Mouse (Mus musculus) midbrain, embryonic 11.5 days (tissue): ENCODE results near the gene Cacnb3. TPM values are rescaled to one million over a fixed set of nuclear protein-coding genes. Genes with fewer than 3 reads are reported as not detected.

ENCODE experiments used
- ATAC-seq: fragments of 200-750 bp; cut with Nextera tagmentation; 2 replicates; pipeline ENCODE4 v1.8.0; 2017; ENCODE audit warnings: moderate TSS enrichment, moderate library complexity; ENCODE audit not compliant: low FRiP score
- DNase-seq: peaks from one replicate; pipeline ENCODE4 v3.0.0; 2015; ENCODE audit warnings: low spot score; ENCODE audit errors: missing footprints
- H3K27ac ChIP-seq: fragments of 300-500 bp; sonication (generic); 2 replicates; pipeline ENCODE4 v1.5.1; 2014; ENCODE audit warnings: low read depth, low read length
- H3K27me3 ChIP-seq: fragments of 300-500 bp; sonication (generic); 2 replicates; pipeline ENCODE4 v1.6.1; 2014; ENCODE audit warnings: mild to moderate bottlenecking, low read length, moderate library complexity, mixed read lengths; ENCODE audit not compliant: control insufficient read depth, insufficient read depth
- H3K36me3 ChIP-seq: fragments of 300-500 bp; sonication (generic); 2 replicates; pipeline ENCODE4 v1.6.1; 2014; ENCODE audit warnings: mild to moderate bottlenecking, low read length, moderate library complexity, mixed read lengths; ENCODE audit not compliant: control insufficient read depth, insufficient read depth
- H3K4me1 ChIP-seq: fragments of 300-500 bp; sonication (generic); 2 replicates; pipeline ENCODE4 v1.6.1; 2014; ENCODE audit warnings: low read length; ENCODE audit not compliant: control insufficient read depth, insufficient read depth
- H3K4me2 ChIP-seq: fragments of 300-500 bp; sonication (generic); 2 replicates; pipeline ENCODE4 v1.6.1; 2014; ENCODE audit warnings: mild to moderate bottlenecking, moderate library complexity
- H3K4me3 ChIP-seq: fragments of 300-500 bp; sonication (generic); 2 replicates; pipeline ENCODE4 v1.5.1; 2014; ENCODE audit warnings: low read depth, low read length
- H3K9ac ChIP-seq: fragments of 300-500 bp; sonication (generic); 2 replicates; pipeline ENCODE4 v1.6.1; 2014; ENCODE audit warnings: low read length
- H3K9me3 ChIP-seq: fragments of 300-500 bp; sonication (generic); 2 replicates; pipeline ENCODE4 v1.6.1; 2016; ENCODE audit warnings: low read length; ENCODE audit not compliant: control insufficient read depth
- WGBS: fragments of 180-500 bp; shearing (Covaris S2); extraction: QIAGEN DNeasy Blood & Tissue Kit; methylation state at CpG from one replicate; pipeline ENCODE4 v1.1.7; 2014; 5-methylcytosine and 5-hydroxymethylcytosine counted together
- polyA plus RNA-seq: library from polyadenylated mRNA; unstranded; fragments of >200 nt; fragmentation: Nextera tagmentation; extraction: Ambion mirVana; gene quantifications from 2 replicates; pipeline ENCODE4 v1.2.1, GENCODE M21; 2014

Gene Cacnb3
- polyA plus RNA-seq, 1 experiment from 2014 or later = 39.5 TPM

- Histone ChIP-seq H3K36me3 (no peaks in the 10 kb centered on the region), H3K9me3 (no peaks in the 10 kb centered on the region), H3K9ac (no peak overlapping the region), H3K4me2 (no peak overlapping the region), H3K27me3 (no peaks in the 10 kb centered on the region), H3K4me1 (no peaks in the 10 kb centered on the region), H3K4me3 (no peak overlapping the region), H3K27ac (no peak overlapping the region)
- WGBS = 93% methylated on average over 1 of the region's 1 CpGs
- ATAC-seq (no peak), DNase-seq (no peak)
Measured at GRCm38 (mm10) chr15:98683746-98684145, 53.1 kb downstream of the Cacnb3 start.

- no peak overlapping the region for H3K27ac ChIP-seq
- H3K9me3 ChIP-seq = no peaks in the 10 kb centered on the region
- ATAC-seq (no peak), DNase-seq (no peak)
- peaks cover 15% of the 10 kb centered on the region for H3K4me1 ChIP-seq
- H3K36me3 ChIP-seq = no peaks in the 10 kb centered on the region
- no peak overlapping the region for H3K4me3 ChIP-seq
- no peaks in the 10 kb centered on the region for H3K27me3 ChIP-seq
- no peak overlapping the region for H3K9ac ChIP-seq
- no peak overlapping the region for H3K4me2 ChIP-seq
- 71% methylated on average over 3 of the region's 3 CpGs for WGBS
Measured at GRCm38 (mm10) chr15:98685926-98686325, 55.3 kb downstream of the Cacnb3 start.

- Histone ChIP-seq H3K4me2 (no peak overlapping the region), H3K27me3 (no peaks in the 10 kb centered on the region), H3K4me3 (no peak overlapping the region), H3K4me1 (peaks cover 28% of the 10 kb centered on the region), H3K9ac (no peak overlapping the region), H3K27ac (no peak overlapping the region; the same call in 1 of the 2 replicates), H3K36me3 (no peaks in the 10 kb centered on the region), H3K9me3 (no peaks in the 10 kb centered on the region)
- 81% methylated on average over 2 of the region's 2 CpGs for WGBS
- no peak for ATAC-seq
- no peak for DNase-seq
Measured at GRCm38 (mm10) chr15:98689682-98690081, 59.0 kb downstream of the Cacnb3 start.

- no peak overlapping the region for H3K4me3 ChIP-seq
- H3K27me3 ChIP-seq = no peaks in the 10 kb centered on the region
- DNase-seq (peak; percentile 96), ATAC-seq (peak; percentile 89)
- 11% methylated on average over 7 of the region's 7 CpGs for WGBS
- H3K36me3 ChIP-seq = no peaks in the 10 kb centered on the region
- peaks cover 28% of the 10 kb centered on the region for H3K4me1 ChIP-seq
- peak overlapping the region; percentile 30 for H3K4me2 ChIP-seq
- 0 out of 2 replicates have a peak overlapping the region, but pooled peaks have one; percentile 7 for H3K9ac ChIP-seq
- H3K9me3 ChIP-seq = no peaks in the 10 kb centered on the region
- peak overlapping the region; percentile 67 for H3K27ac ChIP-seq
Measured at GRCm38 (mm10) chr15:98691486-98692147, 61.0 kb downstream of the Cacnb3 start.

GRCm38 (mm10) chr15:98692171-98692715 is 61.6 kb downstream of the Cacnb3 start:
- peaks cover 28% of the 10 kb centered on the region for H3K4me1 ChIP-seq
- no peak overlapping the region for H3K4me3 ChIP-seq
- 46% methylated on average over 11 of the region's 11 CpGs for WGBS
- H3K9me3 ChIP-seq = no peaks in the 10 kb centered on the region
- H3K36me3 ChIP-seq = no peaks in the 10 kb centered on the region
- H3K27me3 ChIP-seq = no peaks in the 10 kb centered on the region
- ATAC-seq (no peak), DNase-seq (no peak)
- H3K27ac ChIP-seq = peak overlapping the region; percentile 67; the same call in 1 of the 2 replicates
- no peak overlapping the region for H3K9ac ChIP-seq
- no peak overlapping the region; the same call in 1 of the 2 replicates for H3K4me2 ChIP-seq

Other genes with a start within 250 kb of the Cacnb3 start
- not detected in 2 replicates for gene Olfr283, start 249.9 kb upstream of the Cacnb3 start, polyA plus RNA-seq
- gene Olfr282, start 199.6 kb upstream of the Cacnb3 start, polyA plus RNA-seq = not detected in 2 replicates
- gene Olfr281, start 178.3 kb upstream of the Cacnb3 start, polyA plus RNA-seq = not detected in 2 replicates
- not detected in 2 replicates for gene OR5BS1P, start 160.9 kb upstream of the Cacnb3 start, polyA plus RNA-seq
- gene Lalba, start 148.1 kb upstream of the Cacnb3 start, polyA plus RNA-seq = not detected in 2 replicates
- not detected in 2 replicates for gene Olfr279, start 138.4 kb upstream of the Cacnb3 start, polyA plus RNA-seq
- 131 and 140 TPM in 2 replicates for gene Kansl2, start 96.6 kb upstream of the Cacnb3 start, polyA plus RNA-seq
- gene Ccnt1, start 59.9 kb upstream of the Cacnb3 start, polyA plus RNA-seq = 60.7 and 61.9 TPM in 2 replicates
- 0.44 TPM in 1 of 2 replicates, not detected in the other for gene 4930415O20Rik, start 59.8 kb upstream of the Cacnb3 start, polyA plus RNA-seq
- 9.3 and 10.6 TPM in 2 replicates for gene Adcy6, start 20.8 kb upstream of the Cacnb3 start, polyA plus RNA-seq
- 24.8 and 24.9 TPM in 2 replicates for gene Ddx23, start 32.1 kb downstream of the Cacnb3 start, polyA plus RNA-seq
- 6.1 and 6.3 TPM in 2 replicates for gene Rnd1, start 46.6 kb downstream of the Cacnb3 start, polyA plus RNA-seq
- gene Ccdc65, start 77.4 kb downstream of the Cacnb3 start, polyA plus RNA-seq = 0.71 and 1.4 TPM in 2 replicates
- gene Fkbp11, start 97.4 kb downstream of the Cacnb3 start, polyA plus RNA-seq = 10.3 and 10.5 TPM in 2 replicates
- 28.1 and 33.4 TPM in 2 replicates for gene Arf3, start 132.4 kb downstream of the Cacnb3 start, polyA plus RNA-seq
- gene Wnt10b, start 147.3 kb downstream of the Cacnb3 start, polyA plus RNA-seq = 0.30 and 0.40 TPM in 2 replicates
- gene Wnt1, start 159.0 kb downstream of the Cacnb3 start, polyA plus RNA-seq = 11.6 and 14.0 TPM in 2 replicates
- gene Ddn, start 178.7 kb downstream of the Cacnb3 start, polyA plus RNA-seq = 0.48 and 0.74 TPM in 2 replicates
- 69.7 and 81.4 TPM in 2 replicates for gene Prkag1, start 200.7 kb downstream of the Cacnb3 start, polyA plus RNA-seq
- gene Kmt2d, start 240.4 kb downstream of the Cacnb3 start, polyA plus RNA-seq = 13.2 and 13.3 TPM in 2 replicates